Mouse (Mus musculus) erythroblast, adult 5-6 weeks (primary cell): ENCODE data around the gene Krtap28-13. TPM values are rescaled to one million over a fixed set of nuclear protein-coding genes. Genes with fewer than 3 reads are reported as not detected.

Experiments used
- ATAC-seq: replicated peaks from 2 replicates; pipeline ENCODE4 v1.8.0; 2016; ENCODE audit warnings: moderate number of reproducible peaks, mild to moderate bottlenecking, moderate TSS enrichment, inconsistent platforms; ENCODE audit not compliant: poor library complexity, low FRiP score, severe bottlenecking
- total RNA-seq, 2 experiments: library from RNA; stranded (forward) in 1 of 2; stranded (reverse) in 1 of 2; fragments of 150-400 nt in 1 of 2; fragments of 200-764, 138-1000 nt in 1 of 2; gene quantifications; 2 replicates each; pipeline versions ENCODE4 v1.2.3 to v1.2.4; 2015 to 2017; ENCODE audit warnings: low replicate concordance in 2 of 2

Krtap28-13 gene
- total RNA-seq (2015; ENCODE audit: low replicate concordance) (not detected in 2 replicates), total RNA-seq (2017; ENCODE audit: low replicate concordance) (not detected in 2 replicates)

DNA sequence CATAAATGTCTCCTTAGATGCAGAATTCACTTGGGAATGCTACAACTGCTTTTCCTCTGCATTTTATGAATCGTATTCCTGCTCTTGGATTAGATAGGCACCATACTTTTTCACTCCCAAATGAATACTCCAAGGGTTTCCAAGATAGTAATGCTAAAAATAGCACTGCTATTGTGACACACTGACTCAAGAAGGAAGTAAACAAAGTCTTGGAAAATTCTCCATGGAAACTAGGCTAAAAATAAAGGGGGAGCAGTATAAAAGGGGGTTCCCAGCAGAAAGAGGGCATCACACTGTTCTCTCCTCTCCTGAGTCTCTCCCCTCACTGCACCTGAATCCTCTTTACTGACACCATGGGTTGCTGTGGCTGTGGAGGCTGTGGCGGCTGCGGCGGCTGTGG lies at the start of gene Krtap28-13:
Krtap28-13 (plus strand) TSS at position 288 of the 400 bp plus-strand sequence.
- ATAC-seq, result no peak

DNA sequence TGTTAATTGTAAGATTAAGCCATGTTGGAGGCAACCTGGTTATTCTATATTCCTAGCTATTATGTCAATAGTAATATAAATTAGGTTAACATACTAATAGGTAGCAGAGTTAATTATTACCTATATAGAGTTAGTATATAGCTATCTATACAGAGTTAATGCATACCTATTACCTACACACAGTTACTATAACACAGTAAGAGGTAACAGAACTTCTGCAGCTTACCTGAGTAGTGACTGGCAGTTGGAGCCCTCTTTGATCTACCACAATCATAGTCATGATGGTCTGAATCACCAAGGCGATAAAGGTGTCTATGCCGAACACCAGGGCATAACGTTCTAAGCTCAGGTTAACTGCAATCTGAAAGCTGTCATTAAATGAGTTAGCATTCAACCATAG lies 46.3 kb upstream of the Krtap28-13 start:
- ATAC-seq, result no peak

DNA sequence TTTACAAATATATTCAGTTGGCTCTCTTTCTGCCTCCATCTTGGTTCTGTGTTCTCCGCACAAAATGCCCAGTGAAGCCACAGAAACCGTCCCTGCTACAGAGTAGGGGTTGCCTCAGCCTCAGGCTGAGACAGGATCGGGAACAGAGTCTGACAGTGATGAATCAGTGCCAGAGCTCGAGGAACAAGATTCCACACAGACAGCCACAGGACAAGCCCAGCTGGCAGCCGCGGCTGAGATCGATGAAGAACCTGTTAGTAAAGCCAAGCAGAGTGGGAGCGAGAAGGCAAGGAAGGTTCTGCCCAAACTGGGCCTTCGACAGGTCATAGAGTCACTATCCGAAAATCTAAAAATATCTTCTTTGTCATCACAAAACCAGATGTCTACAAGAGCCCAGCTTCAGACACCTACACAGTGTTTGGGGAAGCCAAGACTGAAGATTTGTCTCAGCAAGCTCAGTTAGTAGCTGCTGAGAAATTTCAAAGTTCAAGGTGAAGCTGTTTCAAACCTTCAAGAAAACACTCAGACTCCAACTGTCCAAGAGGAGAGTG lies 45.3 kb upstream of the Krtap28-13 start:
- no peak for ATAC-seq

DNA sequence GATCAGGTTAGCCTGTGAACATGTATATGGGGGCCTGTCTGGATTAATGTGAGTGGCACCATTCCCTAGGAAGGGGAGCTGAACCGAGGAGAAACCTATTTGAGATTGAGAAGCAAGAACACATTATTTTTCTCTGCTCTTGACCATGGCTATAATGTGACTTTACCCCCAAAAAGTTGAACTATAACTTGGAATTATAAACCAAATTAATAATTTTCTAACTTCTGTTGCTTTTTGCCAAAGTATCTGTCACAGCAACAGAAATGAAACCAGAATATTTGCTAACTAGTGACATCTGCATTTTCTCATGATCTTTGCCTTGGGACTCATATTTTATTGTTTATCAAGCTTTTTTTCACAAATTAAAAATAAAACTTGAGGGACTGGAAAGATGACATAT lies 44.2 kb upstream of the Krtap28-13 start:
- no peak for ATAC-seq

DNA sequence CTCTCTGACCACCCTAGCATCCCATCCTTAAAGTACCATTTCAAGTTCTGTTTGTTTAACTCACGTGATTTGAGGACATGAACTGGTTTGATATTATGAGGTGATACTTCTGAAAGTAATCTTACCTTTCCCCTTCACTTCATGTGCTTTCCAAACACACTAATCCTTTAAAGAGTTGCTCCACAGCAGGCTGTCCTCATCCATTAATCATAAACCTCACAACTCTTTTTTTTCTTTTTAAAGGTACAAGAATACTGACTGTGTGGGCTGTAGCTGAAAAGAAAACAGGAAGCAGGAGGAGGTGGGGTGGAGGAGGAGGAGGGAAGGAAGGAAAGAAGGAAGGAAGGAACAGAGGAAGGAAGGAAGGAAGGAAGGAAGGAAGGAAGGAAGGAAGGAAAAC lies 28.8 kb upstream of the Krtap28-13 start:
- ATAC-seq, result no peak

DNA sequence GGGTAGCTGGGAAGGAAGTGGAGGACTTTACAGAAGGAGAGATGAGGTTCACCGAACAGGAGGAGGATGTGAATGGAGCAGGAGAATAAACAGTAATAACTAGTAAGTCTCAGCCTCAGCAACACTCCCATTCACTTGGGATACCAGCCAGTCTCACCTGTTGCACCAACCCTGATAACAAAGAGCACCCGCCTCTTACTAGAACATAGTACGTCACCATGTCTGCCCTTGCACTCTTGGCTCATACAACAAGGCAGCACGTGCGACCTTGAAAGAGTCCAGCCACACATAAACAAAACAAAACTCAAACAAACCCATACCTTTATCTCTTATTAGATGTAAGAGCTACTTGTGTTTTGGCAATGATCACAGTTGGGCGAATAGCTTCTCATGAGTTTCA lies 28.2 kb upstream of the Krtap28-13 start:
- no peak for ATAC-seq

DNA sequence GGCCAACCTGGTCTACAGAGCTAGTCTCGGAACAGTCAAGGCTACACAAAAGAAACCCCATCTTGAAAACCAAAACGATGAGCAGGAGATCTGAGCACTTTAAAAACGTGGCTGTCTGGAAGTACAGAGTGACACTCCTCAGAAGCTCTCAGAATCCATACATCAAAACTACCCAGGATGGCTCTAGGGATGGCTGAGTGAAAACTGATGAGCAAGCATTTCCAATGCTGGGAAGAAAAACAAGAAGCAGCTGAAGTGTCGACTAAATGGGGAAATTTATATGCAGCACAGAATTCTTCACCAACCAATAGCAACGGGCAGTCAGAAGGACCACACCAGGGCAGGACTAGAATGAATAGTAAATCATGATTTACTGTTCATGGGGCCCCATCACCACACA lies 26.2 kb upstream of the Krtap28-13 start:
- ATAC-seq, result no peak

DNA sequence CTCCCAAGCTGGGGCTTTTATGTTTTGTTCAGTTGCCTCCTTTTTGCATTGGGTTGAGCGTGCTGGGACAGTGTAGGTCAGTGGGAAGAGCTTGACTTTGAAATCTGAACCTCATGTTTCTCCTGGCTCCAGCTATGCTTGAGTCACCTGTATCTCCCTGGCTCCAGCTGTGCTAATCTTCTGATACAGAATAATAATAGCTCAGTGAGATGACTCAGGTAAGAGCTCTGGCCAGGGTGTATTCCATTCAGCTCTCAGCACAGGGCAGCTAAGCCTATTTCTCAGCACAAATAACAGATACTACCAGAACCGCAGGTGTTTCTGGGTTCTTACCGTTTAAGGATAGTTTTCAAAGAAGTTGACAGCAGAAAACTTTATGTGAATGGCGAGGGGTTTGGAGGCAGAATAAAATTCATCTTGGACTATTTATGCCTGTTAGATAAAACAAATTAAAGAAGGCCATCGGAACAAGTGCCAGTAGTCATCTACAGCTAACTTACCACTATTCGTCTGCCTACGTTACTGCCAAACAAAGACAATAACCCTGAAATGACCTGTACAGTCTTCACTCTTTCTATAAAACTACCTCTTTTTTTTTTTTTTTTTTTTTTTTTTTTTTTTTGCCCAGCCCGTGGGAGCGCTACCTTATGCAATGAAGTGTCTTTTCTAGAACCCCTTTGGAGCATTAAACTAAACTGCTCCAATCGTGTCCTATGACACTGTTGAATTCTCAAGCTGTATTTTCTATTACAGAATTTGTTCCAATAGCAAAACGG lies 23.6 kb upstream of the Krtap28-13 start:
- no peak for ATAC-seq

DNA sequence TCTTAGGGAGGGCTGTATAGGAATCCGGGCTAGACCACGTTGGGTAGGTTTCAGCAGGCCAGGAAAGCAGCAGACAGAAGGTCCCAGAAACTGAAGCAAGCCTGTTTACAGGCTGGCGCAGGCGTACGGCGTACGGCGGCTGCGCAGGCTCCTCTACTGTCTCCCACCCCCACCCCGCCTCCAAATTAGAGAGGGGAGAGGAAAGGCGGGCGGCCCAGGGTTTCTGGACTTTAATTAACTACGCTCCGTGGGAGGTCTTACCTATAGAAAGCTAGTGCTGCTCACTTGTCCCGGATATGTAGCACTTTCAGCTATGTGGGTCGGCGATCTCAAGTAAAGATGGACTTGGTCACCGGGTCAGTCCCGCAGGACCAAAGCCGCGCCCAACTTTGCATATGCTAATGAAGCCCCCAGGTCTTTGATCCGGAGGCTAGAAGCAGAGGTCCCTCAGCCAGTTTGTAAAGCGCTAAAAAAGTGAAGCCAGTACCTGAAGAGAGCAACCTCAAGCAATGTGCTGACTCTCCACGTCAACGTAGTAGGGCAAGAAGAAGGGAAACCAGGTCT lies 22.5 kb upstream of the Krtap28-13 start, which contains the start of gene Slc19a3:
Slc19a3 (minus strand) TSS at position 340 of the 564 bp plus-strand sequence.
- ATAC-seq, result no peak

DNA sequence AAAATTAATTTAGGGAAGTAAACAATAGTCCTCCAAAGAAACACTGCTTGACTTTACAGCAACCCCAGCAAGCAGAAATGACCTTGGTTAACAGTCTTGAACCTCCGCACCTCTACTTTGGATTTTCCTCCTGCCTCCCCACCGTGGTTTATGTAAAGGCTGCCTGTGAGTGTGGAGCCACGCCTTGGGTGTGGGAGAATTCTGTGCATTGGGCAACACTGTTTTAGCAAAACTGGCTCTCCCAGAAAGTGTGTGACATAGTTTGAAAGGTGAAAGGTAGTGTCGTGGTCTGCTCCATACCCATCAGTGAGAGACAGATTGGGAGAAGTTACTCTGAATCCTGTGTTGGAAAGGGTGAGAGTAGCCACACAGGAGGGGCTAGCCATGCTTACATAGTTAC lies 21.6 kb upstream of the Krtap28-13 start:
- ATAC-seq, result no peak

DNA sequence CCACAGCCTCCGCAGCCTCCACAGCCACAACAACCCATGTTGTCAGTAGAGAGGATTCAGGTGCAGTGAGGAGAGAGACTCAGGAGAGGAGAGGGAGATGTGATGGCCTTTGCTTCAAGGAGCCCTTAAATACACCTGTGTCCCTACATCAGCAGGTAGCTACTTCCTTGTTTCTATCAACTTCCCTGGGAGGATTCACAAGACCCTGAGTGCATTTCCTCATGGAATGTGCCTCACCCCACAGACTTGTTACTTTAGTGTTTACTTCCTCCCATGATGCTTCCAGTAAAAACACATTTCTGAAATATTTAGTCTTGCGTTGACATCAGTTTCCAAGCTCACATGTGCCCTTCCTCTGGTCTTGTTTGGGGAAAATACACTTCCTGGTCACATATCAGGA lies 18.4 kb upstream of the Krtap28-13 start, which contains the start of gene Krtap28-10:
Krtap28-10 (minus strand) TSS at position 101 of the 400 bp plus-strand sequence.
- no peak for ATAC-seq

DNA sequence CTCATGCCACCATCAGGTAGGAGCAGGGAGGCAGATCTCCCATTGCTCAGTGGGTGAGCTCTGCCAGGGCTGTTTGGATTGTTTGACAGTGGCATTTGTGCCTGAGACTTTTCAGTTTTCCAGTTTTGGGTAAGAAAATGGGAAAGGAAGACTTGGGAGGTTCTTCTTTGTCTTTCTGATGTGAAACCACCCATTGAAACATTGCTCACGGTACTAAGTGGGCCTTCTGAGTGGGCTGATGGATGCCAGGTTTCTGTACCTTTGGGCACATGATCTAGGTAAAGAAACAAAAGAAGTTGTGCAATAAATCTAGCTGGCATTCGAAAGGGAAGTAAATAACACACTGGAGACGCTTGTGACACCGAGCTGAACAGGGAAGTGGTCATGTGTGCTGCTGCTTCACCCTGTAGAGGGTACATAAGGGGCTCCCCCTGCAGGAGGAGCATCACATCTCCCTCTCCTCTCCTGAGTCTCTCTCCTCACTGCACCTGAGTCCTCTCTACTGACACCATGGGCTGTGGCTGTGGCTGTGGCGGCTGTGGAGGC lies 15.8 kb upstream of the Krtap28-13 start, which contains the start of gene Gm47969:
Gm47969 (plus strand) TSS at position 51 of the 546 bp plus-strand sequence.
- no peak for ATAC-seq

DNA sequence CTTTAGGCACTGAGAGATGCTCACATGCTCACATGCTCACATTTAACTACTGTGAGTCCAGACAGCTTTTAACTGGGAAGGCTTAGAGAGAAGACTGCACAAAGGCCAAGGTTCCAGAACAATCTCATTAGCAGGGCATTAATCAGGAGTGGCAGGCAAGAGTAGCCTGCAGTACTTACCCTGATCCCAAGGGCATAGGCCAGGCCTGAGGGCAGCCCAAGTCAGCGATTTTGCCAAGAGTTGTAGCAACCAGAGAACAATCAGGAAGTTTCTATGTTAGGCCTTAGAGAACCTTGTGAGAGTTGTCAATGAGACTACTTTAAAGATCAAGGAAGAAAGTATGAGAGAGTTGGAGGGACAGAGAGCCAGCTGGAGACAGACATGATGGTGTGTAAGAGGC lies 2.2 kb upstream of the Krtap28-13 start:
- no peak for ATAC-seq

DNA sequence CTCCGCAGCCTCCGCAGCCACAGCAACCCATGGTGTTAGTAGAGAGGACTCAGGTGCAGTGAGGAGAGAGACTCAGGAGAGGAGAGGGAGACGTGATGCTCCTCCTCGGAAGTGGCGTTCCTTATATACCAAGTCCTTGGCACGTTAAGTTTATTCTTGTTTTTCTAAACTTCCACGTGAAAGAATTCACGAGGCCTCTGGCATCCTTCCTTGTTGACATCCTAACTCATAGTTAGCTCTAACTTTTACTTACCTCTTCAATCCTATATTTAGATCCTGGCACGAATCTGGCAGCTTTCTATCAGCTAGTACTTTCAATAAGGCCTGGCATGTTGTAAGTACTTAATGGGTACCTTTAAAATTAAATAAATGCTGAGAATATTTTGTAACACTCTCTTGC lies 1.5 kb upstream of the Krtap28-13 start, which contains the start of gene A030005K14Rik:
A030005K14Rik (minus strand) TSS at position 101 of the 400 bp plus-strand sequence.
- no peak for ATAC-seq

DNA sequence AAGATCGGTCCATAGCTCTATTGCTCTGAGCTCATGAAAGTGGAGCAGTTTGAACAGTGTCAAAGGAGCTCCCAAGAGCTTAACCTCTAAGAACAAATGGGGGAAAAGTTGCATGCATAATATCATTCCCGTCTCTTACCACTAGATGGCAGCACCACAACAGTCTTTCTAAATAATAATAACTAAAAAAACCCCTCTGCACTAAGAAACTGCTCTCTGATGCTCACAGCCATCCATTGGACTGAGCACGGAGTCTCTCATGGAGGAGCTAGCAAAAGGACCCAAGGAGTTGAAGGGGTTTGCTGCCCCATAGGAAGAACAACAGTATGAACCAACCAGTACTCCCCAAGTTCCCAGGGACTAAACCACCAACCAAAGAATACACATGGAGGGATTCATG lies 4.1 kb downstream of the Krtap28-13 start:
- ATAC-seq, result no peak

DNA sequence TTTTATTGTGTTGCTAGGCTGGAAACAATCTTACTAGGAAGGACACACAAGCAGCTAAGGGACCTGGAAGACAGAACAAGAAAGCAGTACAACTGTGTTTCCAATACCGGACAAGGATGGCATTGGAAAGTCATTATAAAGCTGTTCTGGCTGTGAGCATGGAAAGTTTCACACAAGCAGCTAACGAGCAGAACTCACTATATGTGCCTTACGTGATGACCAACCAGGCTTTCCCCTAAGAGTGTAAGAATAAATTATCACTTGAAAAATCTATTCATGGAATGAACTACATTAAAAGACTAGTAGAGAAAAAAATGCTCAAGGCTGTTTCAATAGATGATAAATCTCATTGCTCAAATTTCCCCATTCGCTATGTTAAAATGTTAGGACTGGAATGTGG lies 5.8 kb downstream of the Krtap28-13 start:
- ATAC-seq, result no peak

DNA sequence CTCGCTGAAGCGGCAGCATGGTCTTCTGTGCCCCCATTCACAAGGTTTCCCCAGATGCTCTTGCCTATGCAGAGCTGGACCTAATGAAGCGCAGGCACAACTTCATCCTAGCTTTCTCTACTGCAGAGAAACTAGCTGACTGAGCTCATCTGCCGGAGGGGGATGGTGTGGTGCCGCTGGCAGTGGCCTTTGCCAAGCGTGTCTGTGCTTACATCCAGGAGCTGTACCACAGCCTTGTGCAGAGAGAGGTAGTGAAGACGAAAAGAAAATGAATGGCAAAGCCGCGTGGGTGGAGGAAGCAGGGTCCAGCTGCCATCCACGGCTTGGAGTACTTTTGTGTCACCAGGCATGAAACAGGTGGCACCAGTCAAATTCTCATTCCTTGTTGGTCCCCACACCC lies 6.5 kb downstream of the Krtap28-13 start:
- no peak for ATAC-seq

DNA sequence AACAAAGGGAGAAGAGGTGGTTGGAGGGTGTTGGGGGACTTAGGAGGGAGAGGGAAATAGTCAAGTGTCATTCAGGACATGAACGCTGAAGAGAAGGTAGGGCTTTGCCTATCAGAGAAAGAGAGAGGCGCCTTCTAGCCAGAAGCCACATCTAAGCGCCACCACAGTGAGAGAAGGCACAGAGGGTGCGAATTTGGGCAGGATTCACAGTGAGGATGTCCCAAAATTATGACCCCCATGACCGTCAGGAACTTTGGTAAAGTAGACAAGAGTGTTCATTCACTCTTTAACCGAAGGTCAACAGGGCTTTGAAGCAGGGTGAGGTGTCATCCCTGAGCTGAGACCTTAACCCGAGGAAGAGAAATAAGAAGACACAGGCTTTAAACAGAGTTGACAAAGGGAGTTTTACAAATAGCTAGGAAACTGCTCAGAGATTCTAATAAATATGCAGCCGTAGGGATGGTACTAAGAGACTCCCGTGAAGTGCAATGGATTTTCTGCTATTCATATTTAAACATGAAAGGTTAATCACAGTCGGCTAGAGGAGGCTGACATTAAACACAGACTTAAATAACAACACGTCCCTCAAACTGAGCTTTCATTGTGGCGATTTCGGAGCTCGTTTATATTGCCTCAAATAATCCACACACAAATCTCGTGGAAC lies 14.9 kb downstream of the Krtap28-13 start:
- no peak for ATAC-seq

DNA sequence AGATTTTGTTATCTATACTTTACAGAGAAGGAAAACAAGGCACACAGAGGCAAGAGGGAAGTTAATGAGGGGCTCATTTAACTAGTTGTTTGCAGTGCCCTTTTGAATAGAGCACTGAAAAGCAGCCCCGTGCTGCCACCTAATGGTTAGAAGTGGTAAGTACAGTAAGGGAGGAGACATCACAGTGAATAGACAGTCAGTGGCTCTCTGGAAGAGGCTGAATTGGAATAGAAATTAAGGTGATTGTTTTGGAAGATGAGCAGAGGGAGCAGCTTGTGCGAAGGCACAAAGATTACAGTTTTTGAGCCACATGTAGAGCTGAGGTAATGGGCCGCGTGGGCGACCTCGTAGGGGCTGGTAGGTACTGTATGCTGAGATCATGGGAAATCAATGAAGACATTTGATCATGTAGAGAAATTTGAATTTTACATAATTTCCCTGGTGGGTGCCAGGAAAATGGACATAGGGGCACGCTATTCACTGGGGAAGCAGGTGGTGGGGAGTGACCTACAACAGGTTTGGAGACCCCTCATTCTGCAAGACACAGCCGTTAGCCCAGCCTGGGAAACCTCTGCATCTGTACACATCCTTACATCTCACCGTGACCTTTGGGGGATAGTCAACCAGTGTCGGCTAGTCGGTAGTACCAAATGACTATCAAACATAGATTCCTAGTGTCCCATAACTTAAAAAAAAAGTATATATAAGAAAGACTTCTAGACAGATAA lies 15.6 kb downstream of the Krtap28-13 start:
- ATAC-seq, result 0 out of 2 replicates have a peak, but pooled peaks have one; percentile 65
